Mouse (Mus musculus) bone marrow macrophage, adult 2 months (primary cell): ENCODE results near the gene Ntrk3.

Experiments used
- CTCF ChIP-seq: IDR thresholded peaks from 2 replicates; pipeline ENCODE4 v1.5.1; 2012; ENCODE audit warnings: low read depth, mild to moderate bottlenecking, low read length, moderate library complexity
- POLR2A ChIP-seq: IDR thresholded peaks from 2 replicates; pipeline ENCODE4 v1.6.1; 2012; ENCODE audit warnings: mild to moderate bottlenecking, low read depth, low read length, borderline replicate concordance

DNA sequence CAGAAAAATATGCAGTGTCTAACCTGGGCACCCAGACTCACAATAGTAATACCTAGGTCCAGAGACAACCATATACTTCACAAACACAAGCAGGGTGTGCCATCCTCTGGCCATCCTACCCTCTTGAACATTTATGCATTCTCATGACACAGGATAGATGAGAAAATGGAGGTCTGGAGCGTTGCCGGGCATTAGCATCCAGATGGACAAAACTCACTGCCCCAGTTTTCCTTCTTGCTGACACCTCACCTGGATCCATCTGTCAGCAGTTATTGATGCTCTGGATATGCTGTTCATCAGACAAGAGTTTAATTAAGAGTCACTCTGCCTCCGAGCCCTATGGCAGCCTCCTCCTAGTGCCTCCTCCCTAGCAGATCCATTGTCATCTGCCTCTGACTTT, 254.1 kb downstream of the Ntrk3 start:
- no peak for TF ChIP-seq POLR2A
- TF ChIP-seq CTCF: no peak
